Mouse (Mus musculus) MEL (cell line): ENCODE results near the gene Tubg2.

Experiments used
- CTCF ChIP-seq, 3 experiments: IDR thresholded peaks in 2 of 3; conservative IDR thresholded peaks in 1 of 3; 2 replicates each; pipeline ENCODE4 v1.5.1; 2011 to 2012; ENCODE audit warnings: low read length in 3 of 3, low read depth in 2 of 3, mild to moderate bottlenecking in 2 of 3, improper control_type of control experiment in 1 of 3, inconsistent platforms in 1 of 3, mixed read lengths in 1 of 3, moderate library complexity in 1 of 3; ENCODE audit not compliant: control insufficient read depth in 1 of 3, insufficient read depth in 1 of 3, poor library complexity in 1 of 3, severe bottlenecking in 1 of 3
- E2F4 ChIP-seq: IDR thresholded peaks from 2 replicates; pipeline ENCODE4 v1.6.1; 2011; ENCODE audit warnings: low read depth, low read length, improper control_type of control experiment, borderline replicate concordance
- ELF1 ChIP-seq: IDR thresholded peaks from 2 replicates; pipeline ENCODE4 v1.6.1; 2014; ENCODE audit warnings: low read depth, mild to moderate bottlenecking, inconsistent platforms, low read length, improper control_type of control experiment, moderate library complexity
- EP300 ChIP-seq, 2 experiments: IDR thresholded peaks; 2 replicates each; pipeline ENCODE4 v1.6.1; 2011; ENCODE audit warnings: improper control_type of control experiment in 2 of 2, low read length in 2 of 2, low read depth in 1 of 2, mild to moderate bottlenecking in 1 of 2
- GATA1 ChIP-seq: IDR thresholded peaks from 2 replicates; pipeline ENCODE4 v1.6.1; 2011; ENCODE audit warnings: low read depth, low read length, improper control_type of control experiment
- HCFC1 ChIP-seq: IDR thresholded peaks from 2 replicates; pipeline ENCODE4 v1.6.1; 2012; ENCODE audit warnings: low read depth, mild to moderate bottlenecking, inconsistent platforms, low read length, improper control_type of control experiment, moderate library complexity
- MAFK ChIP-seq: IDR thresholded peaks from 2 replicates; pipeline ENCODE4 v1.6.1; 2011; ENCODE audit warnings: low read depth, mild to moderate bottlenecking, low read length, improper control_type of control experiment, borderline replicate concordance
- MYB ChIP-seq: IDR thresholded peaks from 2 replicates; pipeline ENCODE4 v1.6.1; 2011; ENCODE audit warnings: mild to moderate bottlenecking, low read depth, low read length, improper control_type of control experiment
- MYC ChIP-seq: IDR thresholded peaks from 2 replicates; pipeline ENCODE4 v1.6.1; 2011; ENCODE audit warnings: low read depth, mild to moderate bottlenecking, low read length, improper control_type of control experiment, moderate library complexity
- NELFE ChIP-seq: IDR thresholded peaks from 2 replicates; pipeline ENCODE4 v1.6.1; 2011; ENCODE audit warnings: low read depth, low read length, improper control_type of control experiment
- POLR2A ChIP-seq, 2 experiments: IDR thresholded peaks; 2 replicates each; pipeline ENCODE4 v1.6.1; 2011 to 2012; ENCODE audit warnings: low read length in 2 of 2, mild to moderate bottlenecking in 2 of 2, control low read depth in 1 of 2, improper control_type of control experiment in 1 of 2, low read depth in 1 of 2, moderate library complexity in 1 of 2; ENCODE audit not compliant: control insufficient read depth in 1 of 2, insufficient read depth in 1 of 2, poor library complexity in 1 of 2
- TAL1 ChIP-seq: IDR thresholded peaks from 2 replicates; pipeline ENCODE4 v1.6.1; 2012; ENCODE audit warnings: mild to moderate bottlenecking, inconsistent platforms, low read length, moderate library complexity, mixed read lengths
- ZMIZ1 ChIP-seq: IDR thresholded peaks from 2 replicates; pipeline ENCODE4 v1.6.1; 2012; ENCODE audit warnings: low read depth, mild to moderate bottlenecking, inconsistent platforms, low read length, improper control_type of control experiment, moderate library complexity
- ZNF384 ChIP-seq: IDR thresholded peaks from 2 replicates; pipeline ENCODE4 v1.6.1; 2012; ENCODE audit warnings: low read depth, mild to moderate bottlenecking, inconsistent platforms, low read length, improper control_type of control experiment

DNA sequence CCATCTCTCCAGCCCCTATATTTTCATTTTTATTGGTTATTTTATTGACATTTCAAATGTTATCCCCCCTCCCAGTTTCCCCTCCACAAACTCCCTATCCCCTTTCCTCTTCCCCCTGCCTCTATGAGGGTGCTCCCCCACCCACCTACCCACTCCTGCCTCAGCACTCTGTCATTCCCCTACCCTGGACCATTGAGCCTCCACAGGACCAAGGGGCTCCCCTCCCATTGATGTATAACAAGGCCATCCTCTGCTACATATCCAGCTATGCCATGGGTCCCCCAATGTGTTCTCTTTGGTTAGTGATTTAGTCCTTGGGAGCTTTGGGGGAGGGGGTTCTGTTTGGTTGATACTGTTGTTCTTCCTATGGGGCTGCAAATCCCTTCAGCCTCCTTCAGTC, 1.1 kb upstream of the Tubg2 start:
- TF ChIP-seq E2F4 (no peak), EP300 (IDR thresholded peaks at IDR 0.05; ENCODE audit: low read depth in 1 of 2, low read length in 2 of 2) (no peak), POLR2A (IDR thresholded peaks at IDR 0.05; ENCODE audit: control insufficient read depth in 1 of 2, insufficient read depth in 1 of 2, low read depth in 1 of 2, low read length in 2 of 2, poor library complexity in 1 of 2) (no peak), CTCF (IDR thresholded peaks at IDR 0.05 in 2 of 3, conservative IDR thresholded peaks at IDR 0.05 in 1 of 3; ENCODE audit: control insufficient read depth in 1 of 3, insufficient read depth in 1 of 3, low read depth in 2 of 3, low read length in 3 of 3, poor library complexity in 1 of 3, severe bottlenecking in 1 of 3) (no peak), ZMIZ1 (no peak), GATA1 (no peak), MYB (no peak), MYC (no peak), TAL1 (no peak), NELFE (no peak), ZNF384 (no peak), MAFK (no peak), ELF1 (no peak), HCFC1 (no peak)
